Mouse (Mus musculus): ENCODE data around the gene Ufm1. TPM values are rescaled to one million over a fixed set of nuclear protein-coding genes. Genes with fewer than 3 reads are reported as not detected.

Gene Ufm1
- polyA plus RNA-seq, 1 experiment from 2014 or later: 61.8 TPM

DNA sequence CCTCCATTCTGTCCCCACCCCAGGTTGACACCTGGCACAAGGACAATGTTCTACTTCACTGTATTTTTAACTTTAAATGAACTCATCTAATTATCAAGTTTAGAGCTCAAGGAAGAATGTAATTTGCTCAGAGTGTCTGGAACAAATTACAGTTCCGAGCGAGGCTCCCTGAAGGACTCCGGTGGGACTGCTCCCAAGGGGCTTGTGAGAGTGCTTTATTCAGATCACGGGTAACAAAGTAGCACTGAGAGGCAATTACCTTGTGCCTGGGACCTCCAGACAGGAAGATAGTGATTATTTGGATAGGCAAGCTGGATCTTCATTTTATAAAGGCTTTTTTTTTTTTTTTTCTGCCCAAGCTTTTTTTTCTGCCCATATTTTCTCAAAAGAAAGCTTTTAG lies 15.9 kb downstream of the Ufm1 start:
- ATAC-seq (replicated peaks; ENCODE audit: extremely low read depth, insufficient read depth, low FRiP score): no peak
- Histone ChIP-seq H3K9me3 (replicated peaks; ENCODE audit: control insufficient read depth, low read length) (no peaks in the 10 kb centered on the region), H3K4me3 (ENCODE audit: low read length) (no peak overlapping the region), H3K27ac (ENCODE audit: low read length) (no peak overlapping the region), H3K9ac (ENCODE audit: low read length) (no peak overlapping the region), H3K36me3 (ENCODE audit: control insufficient read depth, insufficient read depth) (no peaks in the 10 kb centered on the region), H3K27me3 (ENCODE audit: control insufficient read depth, insufficient read depth, low read length) (no peaks in the 10 kb centered on the region), H3K4me2 (ENCODE audit: low read depth, low read length) (no peak overlapping the region), H3K4me1 (ENCODE audit: control insufficient read depth, insufficient read depth, low read length) (no peaks in the 10 kb centered on the region)
- 70% methylated on average over 4 of the region's 4 CpGs for WGBS

DNA sequence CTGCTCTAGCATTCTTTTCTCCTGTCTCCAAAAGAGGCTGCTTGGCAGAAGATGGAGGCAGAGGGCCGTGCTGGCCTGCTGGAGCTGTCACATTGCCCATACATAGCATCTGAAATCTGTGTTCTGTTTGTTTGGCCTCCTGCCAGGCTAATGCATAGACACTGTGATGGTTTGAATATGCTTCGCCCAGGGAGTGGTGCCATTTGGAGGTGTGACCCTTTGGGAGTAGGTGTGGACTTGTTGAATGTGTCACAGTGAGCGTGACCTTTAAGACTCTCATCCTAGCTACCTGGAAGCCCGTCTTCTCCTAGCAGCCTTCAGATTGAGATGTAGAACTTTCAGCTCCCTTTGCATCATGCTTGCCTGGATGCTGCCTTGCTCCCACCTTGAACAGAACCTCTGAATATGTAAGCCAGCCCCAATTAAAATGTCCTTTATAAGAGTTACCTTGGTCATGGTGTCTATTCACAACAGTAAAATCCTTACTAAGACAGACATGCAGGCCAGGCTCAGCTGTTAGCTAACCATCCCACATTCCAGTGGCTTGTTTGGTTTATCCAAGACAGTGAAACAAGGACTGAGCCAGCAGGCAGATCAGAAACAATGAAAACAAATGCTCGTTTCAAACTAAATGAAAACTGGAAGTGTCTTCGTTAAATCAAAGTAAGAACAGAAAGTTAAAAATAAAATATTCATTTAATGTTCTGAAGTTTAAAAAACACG lies 17.3 kb downstream of the Ufm1 start:
- 59% methylated on average over 7 of the region's 7 CpGs for WGBS
- no peak for ATAC-seq (replicated peaks; ENCODE audit: extremely low read depth, insufficient read depth, low FRiP score)

DNA sequence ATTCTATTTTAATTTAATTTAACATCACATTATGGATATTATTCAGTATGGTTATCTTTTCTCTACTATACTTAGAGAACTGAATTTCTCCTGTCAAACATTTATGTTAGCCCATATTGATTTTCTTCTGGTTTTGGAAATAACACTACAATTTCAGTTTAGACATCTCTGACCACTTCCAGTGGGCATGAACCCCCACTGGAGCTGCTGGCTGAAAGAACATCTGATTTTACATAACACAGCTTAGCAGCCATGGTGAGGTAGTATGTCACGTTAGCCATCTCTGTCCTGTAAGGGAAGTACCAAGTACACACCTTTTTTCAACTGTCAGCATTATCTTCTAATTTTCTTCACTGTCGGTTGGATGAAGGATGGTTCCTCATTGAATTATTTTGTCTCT lies 18.8 kb downstream of the Ufm1 start, which contains the start of gene Gm10985:
Gene Gm10985 (plus strand): TSS at position 301 of the 400 bp plus-strand sequence.
- H3K4me3 ChIP-seq (ENCODE audit: low read length): no peak within 1 kb of the TSS
- no peaks in the 10 kb centered on the region for H3K27me3 ChIP-seq (ENCODE audit: control insufficient read depth, insufficient read depth, low read length)
- no peak for ATAC-seq (replicated peaks; ENCODE audit: extremely low read depth, insufficient read depth, low FRiP score)
- H3K4me2 ChIP-seq (ENCODE audit: low read depth, low read length): no peak within 1 kb of the TSS
- no peaks in the 10 kb centered on the region for H3K4me1 ChIP-seq (ENCODE audit: control insufficient read depth, insufficient read depth, low read length)
- 79% methylated on average over 2 of the region's 2 CpGs for WGBS
- H3K27ac ChIP-seq (ENCODE audit: low read length): no peak within 1 kb of the TSS
- no peaks in the 10 kb centered on the region for H3K9me3 ChIP-seq (replicated peaks; ENCODE audit: control insufficient read depth, low read length)
- no peak within 1 kb of the TSS for H3K9ac ChIP-seq (ENCODE audit: low read length)
- no peaks in the 10 kb centered on the region for H3K36me3 ChIP-seq (ENCODE audit: control insufficient read depth, insufficient read depth)

More for the DNA sequence above, 17.3 kb downstream of the Ufm1 start:
- H3K27me3 ChIP-seq (ENCODE audit: control insufficient read depth, insufficient read depth, low read length): no peaks in the 10 kb centered on the region
- H3K36me3 ChIP-seq (ENCODE audit: control insufficient read depth, insufficient read depth): no peaks in the 10 kb centered on the region
- no peaks in the 10 kb centered on the region for H3K4me1 ChIP-seq (ENCODE audit: control insufficient read depth, insufficient read depth, low read length)
- no peak overlapping the region for H3K9ac ChIP-seq (ENCODE audit: low read length)
- no peaks in the 10 kb centered on the region for H3K9me3 ChIP-seq (replicated peaks; ENCODE audit: control insufficient read depth, low read length)
- H3K4me3 ChIP-seq (ENCODE audit: low read length): no peak overlapping the region
- no peak overlapping the region for H3K4me2 ChIP-seq (ENCODE audit: low read depth, low read length)
- no peak overlapping the region for H3K27ac ChIP-seq (ENCODE audit: low read length)

DNA sequence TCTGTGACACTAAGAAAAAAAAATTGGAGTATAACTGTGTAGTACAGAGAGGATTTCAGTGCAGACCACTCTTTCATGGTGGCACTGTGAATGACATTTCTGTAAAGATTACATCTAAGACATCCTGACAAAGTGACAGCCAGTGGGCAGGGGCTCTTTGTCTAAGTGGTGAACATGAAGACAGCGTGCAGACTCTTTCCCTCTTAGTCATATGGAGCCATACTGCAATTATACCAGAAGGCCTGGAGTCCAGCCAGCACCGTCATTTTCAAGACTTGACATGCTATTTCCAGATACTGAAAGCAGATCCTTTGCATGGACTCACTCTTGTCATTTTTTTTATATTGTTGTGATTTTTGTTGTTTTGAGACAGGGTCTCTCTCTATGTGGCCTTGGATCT lies 29.4 kb downstream of the Ufm1 start:
- H3K27me3 ChIP-seq (ENCODE audit: control insufficient read depth, insufficient read depth, low read length): no peaks in the 10 kb centered on the region
- H3K9me3 ChIP-seq (replicated peaks; ENCODE audit: control insufficient read depth, low read length): no peaks in the 10 kb centered on the region
- H3K4me1 ChIP-seq (ENCODE audit: control insufficient read depth, insufficient read depth, low read length): no peaks in the 10 kb centered on the region
- 73% methylated on average over 2 of the region's 2 CpGs for WGBS
- no peak for ATAC-seq (replicated peaks; ENCODE audit: extremely low read depth, insufficient read depth, low FRiP score)
- H3K36me3 ChIP-seq (ENCODE audit: control insufficient read depth, insufficient read depth): no peaks in the 10 kb centered on the region
- H3K4me3 ChIP-seq (ENCODE audit: low read length): no peak overlapping the region
- no peak overlapping the region for H3K4me2 ChIP-seq (ENCODE audit: low read depth, low read length)
- H3K9ac ChIP-seq (ENCODE audit: low read length): no peak overlapping the region
- no peak overlapping the region for H3K27ac ChIP-seq (ENCODE audit: low read length)

DNA sequence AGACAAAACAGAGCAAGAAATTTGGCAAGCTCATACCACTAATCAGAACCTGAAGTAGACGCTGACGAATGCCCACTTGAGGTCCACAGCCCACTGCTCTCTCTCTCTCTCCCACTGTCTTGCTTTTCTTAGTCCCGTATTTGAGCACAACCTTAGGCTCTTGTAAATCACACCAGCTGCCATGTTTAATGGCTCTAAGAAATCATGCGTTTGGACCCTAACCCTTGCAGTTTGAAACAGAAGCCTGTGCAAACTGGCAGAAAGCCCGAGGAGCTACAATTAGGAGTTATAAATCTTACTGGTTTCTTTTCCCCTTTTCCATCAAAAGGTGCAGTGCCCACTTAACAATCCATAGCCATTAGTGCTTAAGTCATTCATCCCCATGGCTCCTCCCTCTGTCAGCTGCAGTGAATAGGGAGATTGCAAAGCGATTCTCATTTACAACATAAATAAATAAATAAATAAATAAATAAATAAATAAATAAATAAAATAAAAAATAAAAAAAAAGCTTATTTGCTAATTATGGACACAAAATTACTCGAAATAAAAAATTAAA lies 50.1 kb downstream of the Ufm1 start:
- Histone ChIP-seq H3K4me1 (ENCODE audit: control insufficient read depth, insufficient read depth, low read length) (no peaks in the 10 kb centered on the region), H3K36me3 (ENCODE audit: control insufficient read depth, insufficient read depth) (no peaks in the 10 kb centered on the region), H3K4me2 (ENCODE audit: low read depth, low read length) (no peak overlapping the region), H3K27me3 (ENCODE audit: control insufficient read depth, insufficient read depth, low read length) (no peaks in the 10 kb centered on the region), H3K9me3 (replicated peaks; ENCODE audit: control insufficient read depth, low read length) (no peaks in the 10 kb centered on the region), H3K4me3 (ENCODE audit: low read length) (no peak overlapping the region), H3K27ac (ENCODE audit: low read length) (no peak overlapping the region), H3K9ac (ENCODE audit: low read length) (no peak overlapping the region)
- 65% methylated on average over 7 of the region's 7 CpGs for whole genome bisulfite sequencing
- no peak for ATAC-seq (replicated peaks; ENCODE audit: extremely low read depth, insufficient read depth, low FRiP score)

Other genes with a start within 250 kb of the Ufm1 start
- gene Frem2, start 206.5 kb downstream of the Ufm1 start, polyA plus RNA-seq (2015; fragmentation: Nextera tagmentation; extraction: Ambion mirVana): 2.4 and 3.2 TPM in 2 replicates
- not detected in 2 replicates for gene Gm10985, start 18.7 kb downstream of the Ufm1 start, polyA plus RNA-seq (2015; fragmentation: Nextera tagmentation; extraction: Ambion mirVana)